Mouse (Mus musculus) CD4-positive, CD25-positive, alpha-beta regulatory T cell, adult 2 months (primary cell): Measurements from ENCODE around the gene Pcx.
"Not testable (repeated sequence)": the region's sequence is repeated elsewhere in the genome, so short reads cannot be mapped to it uniquely, and the experiment has no call there.

Experiments used
- DNase-seq: peaks from one replicate; pipeline ENCODE4 v3.0.0-alpha.2; 2012; ENCODE audit warnings: low read depth, low spot score

Pcx gene

GRCm38 (mm10) chr19:4583856-4584255, 73.6 kb downstream of the Pcx start:
- DNase-seq, result no peak

- DNase-seq, result not testable (repeated sequence)
Observed at GRCm38 (mm10) chr19:4586783-4587182, 76.5 kb downstream of the Pcx start.

GRCm38 (mm10) chr19:4587426-4587825, 77.2 kb downstream of the Pcx start:
- no peak for DNase-seq

- DNase-seq, result no peak
Observed at GRCm38 (mm10) chr19:4588430-4588829, 78.2 kb downstream of the Pcx start.

- no peak for DNase-seq
Observed at GRCm38 (mm10) chr19:4589081-4589480, 78.8 kb downstream of the Pcx start.

- peak; percentile 40 for DNase-seq
Observed at GRCm38 (mm10) chr19:4590025-4590424, 79.8 kb downstream of the Pcx start.

- no peak for DNase-seq
Observed at GRCm38 (mm10) chr19:4593792-4594522, 83.7 kb downstream of the Pcx start.

GRCm38 (mm10) chr19:4596071-4596470, 85.8 kb downstream of the Pcx start:
- DNase-seq, result no peak

GRCm38 (mm10) chr19:4602459-4602858, 92.2 kb downstream of the Pcx start:
- DNase-seq, result no peak

GRCm38 (mm10) chr19:4603801-4604723, 93.8 kb downstream of the Pcx start:
- peak; percentile 49 for DNase-seq

- no peak for DNase-seq
Observed at GRCm38 (mm10) chr19:4605654-4606053, 95.4 kb downstream of the Pcx start.

- DNase-seq, result no peak
Observed at GRCm38 (mm10) chr19:4607406-4607805, 97.1 kb downstream of the Pcx start.

GRCm38 (mm10) chr19:4608511-4608910, 98.2 kb downstream of the Pcx start:
- DNase-seq, result no peak

GRCm38 (mm10) chr19:4610109-4610508, 99.8 kb downstream of the Pcx start:
- DNase-seq, result no peak

- DNase-seq, result no peak
Observed at GRCm38 (mm10) chr19:4612181-4612961, 102.1 kb downstream of the Pcx start.

GRCm38 (mm10) chr19:4613464-4614304, 103.4 kb downstream of the Pcx start:
- no peak for DNase-seq

- no peak for DNase-seq
Observed at GRCm38 (mm10) chr19:4614305-4615150, 104.3 kb downstream of the Pcx start.

- peak; percentile 63 for DNase-seq
Observed at GRCm38 (mm10) chr19:4615151-4616093, 105.2 kb downstream of the Pcx start, which contains the start of gene Lrfn4. Gene Lrfn4, minus strand, starts transcription at chr19:4615667.

GRCm38 (mm10) chr19:4616546-4616945, 106.3 kb downstream of the Pcx start:
- no peak for DNase-seq
